Mouse (Mus musculus) erythroblast, embryonic 14.5 days (primary cell): Measurements from ENCODE around the gene Golt1b.

Experiments used
- GATA1 ChIP-seq: IDR thresholded peaks from 2 replicates; pipeline ENCODE4 v1.6.1; 2012; ENCODE audit warnings: low read length, inconsistent platforms, mixed read lengths
- TAL1 ChIP-seq: IDR thresholded peaks from 3 replicates; pipeline ENCODE4 v1.6.1; 2012; ENCODE audit warnings: low read length, inconsistent platforms, mixed read lengths

- no peak for TF ChIP-seq GATA1
- no peak for TF ChIP-seq TAL1
These were observed 5.4 kb upstream of the Golt1b start for GRCm38 (mm10) chr6:142381615-142382014.
